Mouse (Mus musculus): ENCODE data around the gene Capn12. TPM values are rescaled to one million over a fixed set of nuclear protein-coding genes. Genes with fewer than 3 reads are reported as not detected.

Capn12 gene
- total RNA-seq, 2 experiments from 2014 or later: not detected

GRCm38 (mm10) chr7:28941542-28941941 lies 60.3 kb downstream of the Capn12 start:
- no peak for ATAC-seq (replicated peaks; ENCODE audit: poor library complexity)

Other genes with a start within 250 kb of the Capn12 start
- 1.1 and 1.4 TPM in 2 replicates for gene Fbxo27, start 188.6 kb upstream of the Capn12 start, total RNA-seq (2015)
- gene Fbxo27, start 188.6 kb upstream of the Capn12 start, total RNA-seq (2017): 0.24 and 0.75 TPM in 2 replicates
- gene Fbxo17, start 164.6 kb upstream of the Capn12 start, total RNA-seq (2015): 1.6 and 2.2 TPM in 2 replicates
- gene Fbxo17, start 164.6 kb upstream of the Capn12 start, total RNA-seq (2017): 1.7 and 4.1 TPM in 2 replicates
- gene Mrps12, start 139.6 kb upstream of the Capn12 start, total RNA-seq (2015): 104 and 122 TPM in 2 replicates
- gene Mrps12, start 139.6 kb upstream of the Capn12 start, total RNA-seq (2017): 44.1 and 59.1 TPM in 2 replicates
- gene Sars2, start 139.4 kb upstream of the Capn12 start, total RNA-seq (2015): 8.1 and 8.8 TPM in 2 replicates
- gene Sars2, start 139.4 kb upstream of the Capn12 start, total RNA-seq (2017): 13.5 and 15.7 TPM in 2 replicates
- not detected in 2 replicates for gene Ccer2, start 125.2 kb upstream of the Capn12 start, total RNA-seq (2015)
- gene Ccer2, start 125.2 kb upstream of the Capn12 start, total RNA-seq (2017): not detected in 2 replicates
- gene Sirt2, start 114.7 kb upstream of the Capn12 start, total RNA-seq (2015): 41.4 and 47.5 TPM in 2 replicates
- 19.2 and 21.1 TPM in 2 replicates for gene Sirt2, start 114.7 kb upstream of the Capn12 start, total RNA-seq (2017)
- gene Nfkbib, start 113.9 kb upstream of the Capn12 start, total RNA-seq (2015): 14.7 and 18.4 TPM in 2 replicates
- 12.3 and 15.7 TPM in 2 replicates for gene Nfkbib, start 113.9 kb upstream of the Capn12 start, total RNA-seq (2017)
- 47.6 and 48.3 TPM in 2 replicates for gene Rinl, start 92.5 kb upstream of the Capn12 start, total RNA-seq (2015)
- gene Rinl, start 92.5 kb upstream of the Capn12 start, total RNA-seq (2017): 53.9 and 56.3 TPM in 2 replicates
- gene Hnrnpl, start 72.9 kb upstream of the Capn12 start, total RNA-seq (2015): 419 and 433 TPM in 2 replicates
- gene Hnrnpl, start 72.9 kb upstream of the Capn12 start, total RNA-seq (2017): 342 and 343 TPM in 2 replicates
- 139 and 180 TPM in 2 replicates for gene Ech1, start 56.2 kb upstream of the Capn12 start, total RNA-seq (2015)
- 93.3 and 110 TPM in 2 replicates for gene Ech1, start 56.2 kb upstream of the Capn12 start, total RNA-seq (2017)
- gene Lgals4, start 47.6 kb upstream of the Capn12 start, total RNA-seq (2015): 16.1 and 22.9 TPM in 2 replicates
- 4.3 and 7.0 TPM in 2 replicates for gene Lgals4, start 47.6 kb upstream of the Capn12 start, total RNA-seq (2017)
- 0.52 TPM in 1 of 2 replicates, not detected in the other for gene Lgals7, start 17.6 kb upstream of the Capn12 start, total RNA-seq (2015)
- gene Lgals7, start 17.6 kb upstream of the Capn12 start, total RNA-seq (2017): not detected in 2 replicates
- 86.4 and 87.2 TPM in 2 replicates for gene Actn4, start 80.9 kb downstream of the Capn12 start, total RNA-seq (2015)
- 47.1 and 49.5 TPM in 2 replicates for gene Actn4, start 80.9 kb downstream of the Capn12 start, total RNA-seq (2017)
- gene Eif3k, start 100.4 kb downstream of the Capn12 start, total RNA-seq (2015): 248 and 305 TPM in 2 replicates
- gene Eif3k, start 100.4 kb downstream of the Capn12 start, total RNA-seq (2017): 384 and 406 TPM in 2 replicates
- 38.5 and 49.8 TPM in 2 replicates for gene Map4k1, start 100.6 kb downstream of the Capn12 start, total RNA-seq (2015)
- 62.8 and 65.6 TPM in 2 replicates for gene Map4k1, start 100.6 kb downstream of the Capn12 start, total RNA-seq (2017)
- gene Ryr1, start 243.8 kb downstream of the Capn12 start, total RNA-seq (2015): 0.24 and 1.1 TPM in 2 replicates
- 0.12 and 0.44 TPM in 2 replicates for gene Ryr1, start 243.8 kb downstream of the Capn12 start, total RNA-seq (2017)